Mouse (Mus musculus): Measurements from ENCODE around the gene A830005F24Rik. TPM values are rescaled to one million over a fixed set of nuclear protein-coding genes. Genes with fewer than 3 reads are reported as not detected.
A peak's percentile ranks its signal among the peaks of the same experiment; 100 is the strongest.

Gene A830005F24Rik
- 0.64 and 1.1 TPM in 2 replicates for polyA plus RNA-seq (2015; fragmentation: Nextera tagmentation; extraction: Ambion mirVana)

DNA sequence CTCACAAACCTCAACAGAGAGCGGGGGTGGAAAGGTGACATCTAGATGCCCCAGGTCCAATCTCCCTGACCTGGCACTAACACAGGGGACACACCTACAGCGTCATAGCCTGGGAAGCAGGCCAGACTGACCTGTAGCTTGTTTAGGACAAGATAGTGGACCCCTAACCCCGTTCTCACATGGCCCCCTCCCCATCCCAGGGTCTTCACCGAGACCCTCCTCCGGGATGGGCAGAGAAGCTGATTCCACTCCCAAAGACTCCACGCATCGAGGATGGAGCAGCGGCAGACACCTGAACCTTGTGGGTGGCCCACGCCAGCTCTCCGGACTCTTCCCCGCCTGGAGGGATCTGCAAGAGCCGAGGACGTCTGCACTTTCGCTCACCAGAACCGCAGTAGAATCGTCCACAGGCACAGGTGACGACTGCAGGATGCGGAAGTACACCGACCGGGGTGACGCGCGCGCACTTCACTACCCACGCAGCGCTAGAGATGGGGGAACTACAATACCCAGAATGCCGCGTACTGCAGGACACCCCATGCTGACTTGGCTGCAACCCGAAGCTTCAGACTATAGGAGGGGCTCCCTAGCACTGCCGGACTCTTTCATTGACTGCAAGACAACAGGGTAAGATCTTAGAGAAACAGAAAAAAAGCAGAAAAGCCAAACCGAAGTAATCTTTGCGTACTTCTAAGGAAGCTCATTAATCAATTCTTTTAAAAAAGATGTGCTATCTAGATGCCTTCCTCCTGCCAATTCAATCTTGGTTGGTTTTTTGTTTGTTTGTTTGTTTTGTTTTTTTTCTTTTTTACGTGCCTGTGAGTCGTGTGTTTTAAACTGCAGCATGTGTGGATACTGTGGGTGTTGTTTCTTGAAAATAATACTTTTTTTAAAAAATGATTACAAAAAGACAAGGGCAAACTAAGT is at the start of gene A830005F24Rik, which contains the start of gene Zfp169:
TSS of gene A830005F24Rik (plus strand) at position 568 of the 927 bp plus-strand sequence.
TSS of gene Zfp169 (minus strand) at position 449 of the 927 bp plus-strand sequence.
- Histone ChIP-seq H3K9me3 (replicated peaks; ENCODE audit: low read length) (no peaks in the 10 kb centered on the region), H3K9ac (ENCODE audit: low read depth, low read length) (peak within 1 kb of the TSS; percentile 66), H3K36me3 (ENCODE audit: insufficient read depth, low read length) (no peaks in the 10 kb centered on the region), H3K27me3 (ENCODE audit: insufficient read depth, low read length) (no peaks in the 10 kb centered on the region), H3K4me1 (replicated peaks; ENCODE audit: insufficient read depth, low read length) (0 out of 2 replicates have a peak, but pooled peaks cover 4% of the 10 kb centered on the region), H3K27ac (no peak within 1 kb of the TSS), H3K4me2 (ENCODE audit: low read length) (peak within 1 kb of the TSS; percentile 83), H3K4me3 (replicated peaks; ENCODE audit: low read depth, low read length) (peak within 1 kb of the TSS; percentile 80)
- DNase-seq (ENCODE audit: low spot score): peak; percentile 90
- peak; percentile 94 for ATAC-seq (replicated peaks; ENCODE audit: low FRiP score, low read depth)
- under 1% methylated on average over 34 of the region's 34 CpGs for WGBS
- no peak for TF ChIP-seq CTCF (IDR thresholded peaks at IDR 0.05; ENCODE audit: low read depth)

DNA sequence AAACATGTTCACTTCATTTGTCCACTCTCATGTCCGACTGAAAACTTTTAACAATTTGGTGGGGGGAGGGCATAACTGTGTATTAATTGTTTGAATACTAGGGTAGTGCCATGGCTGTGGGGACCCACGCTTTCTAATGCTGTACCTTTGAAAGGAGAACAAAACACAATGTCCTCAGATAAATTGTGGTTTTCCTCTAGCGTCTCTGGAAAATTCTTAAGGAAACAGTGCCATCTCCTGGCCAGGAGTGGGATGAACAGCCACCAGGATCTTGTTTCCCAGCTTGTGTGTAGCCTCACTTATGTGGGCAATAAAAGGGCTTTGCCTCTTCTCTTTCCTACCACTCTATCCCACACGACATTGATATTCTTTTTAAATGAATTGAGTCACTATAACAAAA is 49.2 kb upstream of the A830005F24Rik start:
- no peaks in the 10 kb centered on the region for H3K27me3 ChIP-seq (ENCODE audit: insufficient read depth, low read length)
- WGBS: 15% methylated on average over 4 of the region's 4 CpGs
- DNase-seq (ENCODE audit: low spot score) (peak; percentile 83), ATAC-seq (replicated peaks; ENCODE audit: low FRiP score, low read depth) (no peak)
- no peaks in the 10 kb centered on the region for H3K9me3 ChIP-seq (replicated peaks; ENCODE audit: low read length)
- TF ChIP-seq CTCF (IDR thresholded peaks at IDR 0.05; ENCODE audit: low read depth): peak; percentile 92
- no peak overlapping the region for H3K27ac ChIP-seq
- H3K4me2 ChIP-seq (ENCODE audit: low read length): no peak overlapping the region
- H3K4me3 ChIP-seq (replicated peaks; ENCODE audit: low read depth, low read length): no peak overlapping the region
- no peak overlapping the region for H3K9ac ChIP-seq (ENCODE audit: low read depth, low read length)
- no peaks in the 10 kb centered on the region for H3K4me1 ChIP-seq (replicated peaks; ENCODE audit: insufficient read depth, low read length)
- H3K36me3 ChIP-seq (ENCODE audit: insufficient read depth, low read length): no peaks in the 10 kb centered on the region

DNA sequence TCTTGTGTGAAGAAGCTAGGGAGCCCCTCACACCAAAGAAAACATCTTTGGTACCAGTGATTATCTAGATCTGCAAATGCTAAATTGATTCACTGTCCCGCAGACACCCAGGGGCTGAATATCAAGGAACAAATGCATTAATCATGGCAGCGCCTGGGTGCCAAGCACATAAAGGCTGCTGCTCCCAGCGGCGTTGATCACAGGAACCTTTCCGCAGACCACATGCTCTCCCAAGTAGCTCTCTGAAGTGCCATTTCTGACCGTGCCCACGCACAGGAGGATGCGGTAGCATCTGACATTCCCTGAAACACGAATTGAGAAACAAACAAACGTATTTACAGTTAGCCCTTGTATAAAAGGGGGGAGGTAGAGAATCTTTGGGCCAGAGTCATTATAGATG is 47.2 kb upstream of the A830005F24Rik start:
- Histone ChIP-seq H3K9me3 (replicated peaks; ENCODE audit: low read length) (no peaks in the 10 kb centered on the region), H3K4me2 (ENCODE audit: low read length) (no peak overlapping the region), H3K4me1 (replicated peaks; ENCODE audit: insufficient read depth, low read length) (no peaks in the 10 kb centered on the region), H3K9ac (ENCODE audit: low read depth, low read length) (no peak overlapping the region), H3K27ac (no peak overlapping the region), H3K4me3 (replicated peaks; ENCODE audit: low read depth, low read length) (no peak overlapping the region), H3K27me3 (ENCODE audit: insufficient read depth, low read length) (no peaks in the 10 kb centered on the region), H3K36me3 (ENCODE audit: insufficient read depth, low read length) (no peaks in the 10 kb centered on the region)
- DNase-seq (ENCODE audit: low spot score) (no peak), ATAC-seq (replicated peaks; ENCODE audit: low FRiP score, low read depth) (no peak)
- WGBS: 50% methylated on average over 10 of the region's 10 CpGs
- no peak for TF ChIP-seq CTCF (IDR thresholded peaks at IDR 0.05; ENCODE audit: low read depth)

DNA sequence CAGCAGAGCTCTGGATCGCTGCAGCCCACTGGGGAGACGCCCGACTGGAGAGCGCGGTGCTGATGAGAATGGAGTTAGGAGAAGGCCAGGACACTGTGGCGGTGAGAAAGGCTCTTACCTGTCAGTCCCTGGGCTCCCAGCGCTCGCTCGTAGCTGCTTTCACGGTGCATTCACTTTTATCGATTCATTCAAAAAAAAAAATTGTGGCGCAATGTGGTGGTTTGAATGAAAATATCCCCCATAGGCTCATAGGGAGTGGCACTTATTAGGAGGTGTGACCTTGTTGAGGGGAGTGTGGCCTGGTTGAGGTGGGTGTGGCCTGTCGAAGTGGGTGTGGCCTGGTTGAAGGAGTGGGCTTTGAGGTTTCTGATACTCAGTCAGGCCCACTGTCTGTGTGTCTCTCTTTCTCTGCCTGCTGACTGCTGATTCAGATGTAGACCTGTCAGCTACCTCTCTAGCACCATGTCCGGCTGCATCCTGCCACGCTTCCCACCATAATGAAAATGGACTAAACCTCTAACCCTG is 44.7 kb upstream of the A830005F24Rik start:
- Histone ChIP-seq H3K9me3 (replicated peaks; ENCODE audit: low read length) (no peaks in the 10 kb centered on the region), H3K4me1 (replicated peaks; ENCODE audit: insufficient read depth, low read length) (no peaks in the 10 kb centered on the region), H3K27ac (no peak overlapping the region), H3K36me3 (ENCODE audit: insufficient read depth, low read length) (no peaks in the 10 kb centered on the region), H3K9ac (ENCODE audit: low read depth, low read length) (no peak overlapping the region), H3K4me3 (replicated peaks; ENCODE audit: low read depth, low read length) (no peak overlapping the region), H3K27me3 (ENCODE audit: insufficient read depth, low read length) (no peaks in the 10 kb centered on the region), H3K4me2 (ENCODE audit: low read length) (no peak overlapping the region)
- WGBS: 68% methylated on average over 15 of the region's 15 CpGs
- no peak for TF ChIP-seq CTCF (IDR thresholded peaks at IDR 0.05; ENCODE audit: low read depth)
- ATAC-seq (replicated peaks; ENCODE audit: low FRiP score, low read depth): no peak
- no peak for DNase-seq (ENCODE audit: low spot score)

DNA sequence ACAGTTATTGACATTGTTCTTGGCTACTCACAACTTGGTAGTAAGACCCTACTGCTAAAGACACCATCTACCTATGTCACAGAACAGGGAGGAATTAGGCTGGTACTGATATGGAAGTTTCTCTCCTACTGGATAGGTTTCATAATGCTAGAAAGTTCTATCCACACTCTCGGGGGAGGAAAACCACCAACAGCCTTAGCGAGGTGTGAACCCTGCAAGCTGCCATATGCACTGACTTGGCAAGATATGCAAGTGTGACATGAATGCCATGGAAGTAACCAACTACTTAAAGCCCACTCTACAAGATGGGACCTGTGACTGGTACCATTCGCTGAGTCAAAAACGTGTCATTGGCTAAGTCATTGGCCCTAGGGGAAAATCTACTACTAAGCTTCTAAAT is 29.8 kb upstream of the A830005F24Rik start:
- Histone ChIP-seq H3K4me3 (replicated peaks; ENCODE audit: low read depth, low read length) (no peak overlapping the region), H3K4me1 (replicated peaks; ENCODE audit: insufficient read depth, low read length) (no peaks in the 10 kb centered on the region), H3K4me2 (ENCODE audit: low read length) (no peak overlapping the region), H3K27ac (no peak overlapping the region), H3K9me3 (replicated peaks; ENCODE audit: low read length) (no peaks in the 10 kb centered on the region), H3K36me3 (ENCODE audit: insufficient read depth, low read length) (no peaks in the 10 kb centered on the region), H3K27me3 (ENCODE audit: insufficient read depth, low read length) (no peaks in the 10 kb centered on the region), H3K9ac (ENCODE audit: low read depth, low read length) (no peak overlapping the region)
- DNase-seq (ENCODE audit: low spot score) (no peak), ATAC-seq (replicated peaks; ENCODE audit: low FRiP score, low read depth) (no peak)
- 92% methylated on average over 4 of the region's 4 CpGs for WGBS
- TF ChIP-seq CTCF (IDR thresholded peaks at IDR 0.05; ENCODE audit: low read depth): no peak

DNA sequence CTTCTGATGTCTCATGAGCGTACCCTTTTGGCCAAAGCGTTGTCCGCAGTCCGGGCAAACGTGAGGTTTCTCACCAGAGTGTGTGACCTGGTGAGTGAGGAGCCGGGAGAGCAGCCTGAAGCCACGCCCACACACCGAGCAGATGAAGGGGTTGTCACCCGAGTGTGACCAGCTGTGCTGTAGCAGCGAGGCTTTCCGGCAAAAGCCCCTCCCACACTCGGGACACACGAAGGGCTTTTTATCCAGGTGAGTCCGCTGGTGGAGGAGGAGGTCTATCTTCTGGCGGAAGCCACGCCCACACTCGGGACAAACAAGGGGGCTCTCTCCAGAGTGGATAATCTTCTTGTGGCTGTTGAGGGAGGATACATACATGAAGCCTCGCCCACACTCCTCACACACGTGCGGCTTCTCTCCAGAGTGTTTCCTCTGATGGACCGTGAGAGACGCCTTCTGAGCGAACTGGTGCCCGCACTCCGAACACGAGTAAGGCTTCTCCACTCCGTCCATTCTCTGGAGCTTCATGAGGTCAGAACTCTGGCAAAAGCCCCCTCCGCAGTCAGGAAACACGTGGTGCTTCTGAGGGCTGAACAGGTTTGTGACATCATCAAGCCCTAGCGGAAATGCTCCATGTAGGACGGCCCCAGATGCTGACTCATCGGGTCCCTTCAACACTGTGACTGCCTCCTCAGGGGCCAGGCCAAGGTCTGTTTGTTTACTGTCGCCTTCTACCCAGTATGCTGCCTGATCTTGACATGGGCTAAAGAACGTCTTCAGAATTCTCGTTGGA is 22.8 kb upstream of the A830005F24Rik start:
- TF ChIP-seq CTCF (IDR thresholded peaks at IDR 0.05; ENCODE audit: low read depth): no peak
- 80% methylated on average over 35 of the region's 35 CpGs for WGBS

More for the DNA sequence above, 22.8 kb upstream of the A830005F24Rik start:
- no peak overlapping the region for H3K9ac ChIP-seq (ENCODE audit: low read depth, low read length)
- H3K9me3 ChIP-seq (replicated peaks; ENCODE audit: low read length): no peaks in the 10 kb centered on the region; the same call in 1 of the 2 replicates
- no peaks in the 10 kb centered on the region for H3K27me3 ChIP-seq (ENCODE audit: insufficient read depth, low read length)
- no peak overlapping the region for H3K4me3 ChIP-seq (replicated peaks; ENCODE audit: low read depth, low read length)
- H3K36me3 ChIP-seq (ENCODE audit: insufficient read depth, low read length): peaks cover 21% of the 10 kb centered on the region
- no peak overlapping the region for H3K27ac ChIP-seq
- H3K4me2 ChIP-seq (ENCODE audit: low read length): no peak overlapping the region
- DNase-seq (ENCODE audit: low spot score) (no peak), ATAC-seq (replicated peaks; ENCODE audit: low FRiP score, low read depth) (0 out of 2 replicates have a peak, but pooled peaks have one; percentile 40)
- H3K4me1 ChIP-seq (replicated peaks; ENCODE audit: insufficient read depth, low read length): no peaks in the 10 kb centered on the region

All from kidney, postnatal 0 days (tissue).